Mouse (Mus musculus): Measurements from ENCODE around the gene Jmjd8. TPM values are rescaled to one million over a fixed set of nuclear protein-coding genes. Genes with fewer than 3 reads are reported as not detected.
A peak's percentile ranks its signal among the peaks of the same experiment; 100 is the strongest.
"Not testable (repeated sequence)": the region's sequence is repeated elsewhere in the genome, so short reads cannot be mapped to it uniquely, and the experiment has no call there.

The Jmjd8 gene
- polyA plus RNA-seq, 1 experiment from 2014 or later, result 46.2 TPM

GRCm38 (mm10) chr17:25794197-25794596 is 34.5 kb upstream of the Jmjd8 start:
- Histone ChIP-seq H3K9me3 (replicated peaks) (no peaks in the 10 kb centered on the region), H3K4me2 (replicated peaks) (no peak overlapping the region), H3K36me3 (peaks cover 9% of the 10 kb centered on the region; the same call in 1 of the 2 replicates), H3K4me3 (replicated peaks) (no peak overlapping the region), H3K4me1 (peaks cover 47% of the 10 kb centered on the region), H3K9ac (no peak overlapping the region), H3K27me3 (no peaks in the 10 kb centered on the region), H3K27ac (replicated peaks) (no peak overlapping the region)
- no peak for ATAC-seq (ENCODE audit: insufficient number of reproducible peaks, low FRiP score, low TSS enrichment, low read depth)
- 54% methylated on average over 13 of the region's 13 CpGs for WGBS

DNA sequence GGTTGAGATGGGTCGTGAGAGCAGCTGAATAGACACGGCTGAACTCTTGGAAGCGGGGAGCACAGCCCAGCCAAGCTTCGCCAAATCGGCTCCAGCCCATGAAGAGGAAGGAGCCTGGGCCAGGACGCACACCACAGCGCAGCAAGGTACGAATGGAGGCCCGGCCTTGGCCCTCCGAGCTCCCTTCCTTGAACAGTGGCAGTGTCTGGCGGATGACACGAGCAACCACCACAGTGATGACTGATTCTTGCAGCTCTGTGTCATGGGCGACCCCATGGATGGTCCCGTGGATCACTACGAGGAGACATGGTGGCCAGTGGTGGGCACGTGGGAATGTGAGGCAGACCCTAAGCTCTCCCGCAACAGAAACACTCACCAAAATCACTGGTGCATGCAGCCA is 33.7 kb upstream of the Jmjd8 start:
- H3K4me1 ChIP-seq, result peaks cover 47% of the 10 kb centered on the region
- H3K4me2 ChIP-seq (replicated peaks), result peak overlapping the region; percentile 89; the same call in 1 of the 2 replicates
- H3K4me3 ChIP-seq (replicated peaks), result peak overlapping the region; percentile 66
- 75% methylated on average over 17 of the region's 17 CpGs for WGBS
- no peak overlapping the region for H3K27ac ChIP-seq (replicated peaks)
- no peaks in the 10 kb centered on the region for H3K9me3 ChIP-seq (replicated peaks)
- no peaks in the 10 kb centered on the region for H3K27me3 ChIP-seq
- no peak for ATAC-seq (ENCODE audit: insufficient number of reproducible peaks, low FRiP score, low TSS enrichment, low read depth)
- no peak overlapping the region for H3K9ac ChIP-seq
- 0 out of 2 replicates have a peak, but pooled peaks cover 3% of the 10 kb centered on the region for H3K36me3 ChIP-seq

GRCm38 (mm10) chr17:25795609-25796092 is 33.0 kb upstream of the Jmjd8 start, which contains the start of gene AC134908.4:
AC134908.4 (minus strand) TSS chr17:25795659.
- no peak for ATAC-seq (ENCODE audit: insufficient number of reproducible peaks, low FRiP score, low TSS enrichment, low read depth)
- Histone ChIP-seq H3K9me3 (replicated peaks) (no peaks in the 10 kb centered on the region), H3K27me3 (no peaks in the 10 kb centered on the region), H3K36me3 (0 out of 2 replicates have a peak, but pooled peaks cover 3% of the 10 kb centered on the region), H3K27ac (replicated peaks) (no peak within 1 kb of the TSS; the same call in 1 of the 2 replicates), H3K9ac (peak within 1 kb of the TSS; percentile 33), H3K4me3 (replicated peaks) (peak within 1 kb of the TSS; percentile 66), H3K4me1 (peaks cover 44% of the 10 kb centered on the region), H3K4me2 (replicated peaks) (peak within 1 kb of the TSS; percentile 89)
- WGBS, result 27% methylated on average over 6 of the region's 6 CpGs

DNA sequence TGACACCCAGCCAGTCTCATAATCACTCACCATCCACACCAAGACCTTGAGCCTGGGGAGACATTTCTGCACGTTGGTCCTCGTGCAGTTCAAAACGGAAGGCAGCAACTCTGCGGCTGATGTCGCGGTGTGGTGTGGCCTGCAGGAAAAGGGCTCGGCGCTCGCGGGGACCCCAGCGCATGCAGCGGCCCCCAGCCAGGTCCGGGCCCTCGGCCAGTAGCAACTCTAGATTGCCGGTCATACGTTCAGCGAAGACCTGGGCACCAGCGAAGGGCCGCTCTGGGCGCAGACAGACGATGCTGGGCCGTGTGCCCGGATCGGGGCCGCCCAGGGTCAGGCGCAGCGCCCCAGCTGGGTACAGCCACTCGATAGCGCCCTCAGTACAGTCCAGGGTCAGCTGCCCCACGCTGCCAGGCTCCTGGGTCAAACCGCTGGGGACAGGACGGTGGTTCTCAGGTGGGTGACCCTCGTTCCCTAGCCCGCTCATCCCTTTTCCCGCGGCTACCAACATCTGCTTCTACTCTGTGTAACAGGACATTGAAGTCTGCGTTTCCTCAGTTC is 32.4 kb upstream of the Jmjd8 start:
- peak overlapping the region; percentile 33 for H3K9ac ChIP-seq
- H3K4me1 ChIP-seq, result peaks cover 38% of the 10 kb centered on the region
- peak overlapping the region; percentile 89 for H3K4me2 ChIP-seq (replicated peaks)
- H3K36me3 ChIP-seq, result 0 out of 2 replicates have a peak, but pooled peaks cover 3% of the 10 kb centered on the region
- H3K27me3 ChIP-seq, result no peaks in the 10 kb centered on the region
- ATAC-seq (ENCODE audit: insufficient number of reproducible peaks, low FRiP score, low TSS enrichment, low read depth), result no peak; the same call in 1 of the 2 replicates
- no peak overlapping the region; the same call in 1 of the 2 replicates for H3K27ac ChIP-seq (replicated peaks)
- peak overlapping the region; percentile 66 for H3K4me3 ChIP-seq (replicated peaks)
- WGBS, result 1% methylated on average over 37 of the region's 37 CpGs
- no peaks in the 10 kb centered on the region for H3K9me3 ChIP-seq (replicated peaks)

- Histone ChIP-seq H3K4me1 (peaks cover 31% of the 10 kb centered on the region), H3K4me2 (replicated peaks) (peak within 1 kb of the TSS; percentile 89), H3K27ac (replicated peaks) (no peak within 1 kb of the TSS; the same call in 1 of the 2 replicates), H3K9me3 (replicated peaks) (no peaks in the 10 kb centered on the region), H3K36me3 (0 out of 2 replicates have a peak, but pooled peaks cover 3% of the 10 kb centered on the region), H3K4me3 (replicated peaks) (peak within 1 kb of the TSS; percentile 66), H3K27me3 (peaks cover 1% of the 10 kb centered on the region; the same call in 1 of the 2 replicates), H3K9ac (peak within 1 kb of the TSS; percentile 33)
- ATAC-seq (ENCODE audit: insufficient number of reproducible peaks, low FRiP score, low TSS enrichment, low read depth), result peak; percentile 87
- WGBS, result under 1% methylated on average over 35 of the region's 35 CpGs
These were observed 31.7 kb upstream of the Jmjd8 start, which contains the start of gene Metrn for GRCm38 (mm10) chr17:25796951-25797369. Metrn (minus strand) TSS chr17:25797136.

DNA sequence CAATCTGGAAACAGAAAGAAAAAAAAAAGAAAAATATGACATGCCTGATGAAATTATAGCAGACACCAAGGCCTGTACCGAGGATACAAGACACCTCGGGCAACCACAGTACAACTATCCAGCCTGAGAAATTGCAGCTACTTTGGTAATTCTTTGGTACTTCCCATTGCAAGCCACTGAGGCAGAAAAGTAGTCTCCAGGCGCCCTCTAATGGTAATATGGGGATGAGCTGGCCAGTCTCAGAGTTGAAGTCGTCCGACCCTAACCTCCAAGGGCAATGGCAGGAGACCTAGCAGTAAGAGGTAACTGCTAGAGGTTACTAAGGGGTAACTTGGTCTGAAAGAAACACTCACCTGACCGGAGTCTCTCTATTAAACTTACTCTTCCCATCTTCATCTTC is 27.6 kb upstream of the Jmjd8 start:
- H3K9me3 ChIP-seq (replicated peaks), result no peaks in the 10 kb centered on the region
- no peak overlapping the region for H3K4me3 ChIP-seq (replicated peaks)
- ATAC-seq (ENCODE audit: insufficient number of reproducible peaks, low FRiP score, low TSS enrichment, low read depth), result no peak
- H3K4me2 ChIP-seq (replicated peaks), result no peak overlapping the region
- H3K4me1 ChIP-seq, result peaks cover 11% of the 10 kb centered on the region
- H3K9ac ChIP-seq, result no peak overlapping the region
- no peaks in the 10 kb centered on the region for H3K36me3 ChIP-seq
- no peak overlapping the region for H3K27ac ChIP-seq (replicated peaks)
- 5% methylated on average over 6 of the region's 6 CpGs for WGBS
- H3K27me3 ChIP-seq, result peaks cover 8% of the 10 kb centered on the region; the same call in 1 of the 2 replicates

GRCm38 (mm10) chr17:25802825-25803517 is 25.7 kb upstream of the Jmjd8 start:
- 11% methylated on average over 10 of the region's 10 CpGs for WGBS
- no peak overlapping the region for H3K27ac ChIP-seq (replicated peaks)

GRCm38 (mm10) chr17:25806507-25806906 is 22.2 kb upstream of the Jmjd8 start:
- peaks cover 45% of the 10 kb centered on the region for H3K27me3 ChIP-seq
- WGBS, result 79% methylated on average over 4 of the region's 4 CpGs

More at GRCm38 (mm10) chr17:25802825-25803517, 25.7 kb upstream of the Jmjd8 start:
- Histone ChIP-seq H3K4me3 (replicated peaks) (no peak overlapping the region), H3K36me3 (no peaks in the 10 kb centered on the region), H3K9ac (no peak overlapping the region), H3K4me2 (replicated peaks) (no peak overlapping the region), H3K9me3 (replicated peaks) (no peaks in the 10 kb centered on the region), H3K4me1 (no peaks in the 10 kb centered on the region), H3K27me3 (peaks cover 10% of the 10 kb centered on the region)
- peak; percentile 72 for ATAC-seq (ENCODE audit: insufficient number of reproducible peaks, low FRiP score, low TSS enrichment, low read depth)

DNA sequence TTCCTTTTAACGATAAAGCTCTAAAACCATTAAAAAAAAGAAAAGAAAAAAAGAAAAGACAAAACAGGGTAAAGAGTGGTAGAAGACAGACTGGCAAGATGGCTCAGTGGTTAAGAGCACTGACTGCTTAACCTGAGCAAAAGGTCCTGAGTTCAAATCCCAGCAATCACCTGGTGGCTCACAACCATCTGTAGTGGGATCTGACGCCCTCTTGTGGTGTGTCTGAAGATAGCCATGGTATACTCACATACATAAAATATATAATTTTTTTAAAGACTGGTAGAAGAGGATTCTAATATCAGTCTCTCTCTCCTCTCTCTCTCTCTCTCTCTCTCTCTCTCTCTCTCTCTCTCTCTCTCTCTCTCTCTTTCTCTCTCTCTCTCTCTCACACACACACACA is 21.2 kb upstream of the Jmjd8 start:
- not testable (repeated sequence) for H3K9me3 ChIP-seq (replicated peaks); H3K27ac ChIP-seq (replicated peaks); H3K4me3 ChIP-seq (replicated peaks); H3K9ac ChIP-seq; H3K4me2 ChIP-seq (replicated peaks); H3K36me3 ChIP-seq; ATAC-seq (ENCODE audit: insufficient number of reproducible peaks, low FRiP score, low TSS enrichment, low read depth)
- Histone ChIP-seq H3K4me1 (peaks cover 17% of the 10 kb centered on the region), H3K27me3 (peaks cover 48% of the 10 kb centered on the region)
- 49% methylated on average over 2 of the region's 2 CpGs for WGBS

More at GRCm38 (mm10) chr17:25806507-25806906, 22.2 kb upstream of the Jmjd8 start:
- no peaks in the 10 kb centered on the region for H3K9me3 ChIP-seq (replicated peaks)
- H3K4me3 ChIP-seq (replicated peaks), result no peak overlapping the region
- H3K36me3 ChIP-seq, result no peaks in the 10 kb centered on the region
- no peak overlapping the region for H3K4me2 ChIP-seq (replicated peaks)
- no peak overlapping the region for H3K9ac ChIP-seq
- H3K27ac ChIP-seq (replicated peaks), result no peak overlapping the region
- H3K4me1 ChIP-seq, result peaks cover 17% of the 10 kb centered on the region
- no peak for ATAC-seq (ENCODE audit: insufficient number of reproducible peaks, low FRiP score, low TSS enrichment, low read depth)

GRCm38 (mm10) chr17:25808028-25808427 is 20.6 kb upstream of the Jmjd8 start:
- H3K9me3 ChIP-seq (replicated peaks), result no peaks in the 10 kb centered on the region
- peaks cover 18% of the 10 kb centered on the region for H3K4me1 ChIP-seq
- H3K36me3 ChIP-seq, result no peaks in the 10 kb centered on the region
- H3K27ac ChIP-seq (replicated peaks), result no peak overlapping the region
- 40% methylated on average over 5 of the region's 5 CpGs for WGBS
- H3K27me3 ChIP-seq, result peaks cover 51% of the 10 kb centered on the region
- ATAC-seq (ENCODE audit: insufficient number of reproducible peaks, low FRiP score, low TSS enrichment, low read depth), result no peak
- no peak overlapping the region for H3K9ac ChIP-seq
- peak overlapping the region; percentile 97 for H3K4me2 ChIP-seq (replicated peaks)
- H3K4me3 ChIP-seq (replicated peaks), result peak overlapping the region; percentile 71
